Mouse (Mus musculus) midbrain, embryonic 10.5 days (tissue): ENCODE results near the gene Grk6. TPM values are rescaled to one million over a fixed set of nuclear protein-coding genes. Genes with fewer than 3 reads are reported as not detected.
"Not testable (repeated sequence)": the region's sequence is repeated elsewhere in the genome, so short reads cannot be mapped to it uniquely, and the experiment has no call there.

Experiments
- DNase-seq: peaks from one replicate; pipeline ENCODE4 v3.0.0-alpha.2; 2017; ENCODE audit warnings: low spot score
- H3K27ac ChIP-seq: fragments of 300-500 bp; sonication (generic); replicated peaks from 2 replicates; pipeline ENCODE4 v1.5.1; 2016; ENCODE audit warnings: mild to moderate bottlenecking
- H3K27me3 ChIP-seq: fragments of 300-500 bp; sonication (generic); 2 replicates; pipeline ENCODE4 v1.6.1; 2016; ENCODE audit warnings: low read depth, mild to moderate bottlenecking; ENCODE audit not compliant: poor library complexity, severe bottlenecking
- H3K36me3 ChIP-seq: fragments of 300-500 bp; sonication (generic); 2 replicates; pipeline ENCODE4 v1.6.1; 2016; ENCODE audit warnings: mild to moderate bottlenecking, moderate library complexity
- H3K4me1 ChIP-seq: fragments of 300-500 bp; sonication (generic); 2 replicates; pipeline ENCODE4 v1.6.1; 2016
- H3K4me3 ChIP-seq: fragments of 300-500 bp; sonication (generic); 2 replicates; pipeline ENCODE4 v1.5.1; 2016; ENCODE audit warnings: mild to moderate bottlenecking, moderate library complexity
- H3K9me3 ChIP-seq: fragments of 300-500 bp; sonication (generic); replicated peaks from 2 replicates; pipeline ENCODE4 v1.6.1; 2016; ENCODE audit warnings: mild to moderate bottlenecking
- WGBS: fragments of 180-500 bp; shearing (Covaris S2); methylation state at CpG from one replicate; pipeline ENCODE4 v1.1.7; 2016; 5-methylcytosine and 5-hydroxymethylcytosine counted together
- polyA plus RNA-seq: library from polyadenylated mRNA; unstranded; fragments of >200 nt; fragmentation: Nextera tagmentation; extraction: Ambion mirVana; gene quantifications from 2 replicates; pipeline ENCODE4 v1.2.1, GENCODE M21; 2016

Gene Grk6
- polyA plus RNA-seq, 1 experiment from 2014 or later: 41.8 TPM

GRCm38 (mm10) chr13:55437111-55437629 lies 7.7 kb upstream of the Grk6 start:
- not testable (repeated sequence) for H3K27me3 ChIP-seq
- WGBS: 91% methylated on average over 15 of the region's 15 CpGs

GRCm38 (mm10) chr13:55443799-55444285 lies 1.0 kb upstream of the Grk6 start:
- Histone ChIP-seq H3K4me3 (peak overlapping the region; percentile 93), H3K27me3 (no peaks in the 10 kb centered on the region), H3K9me3 (no peaks in the 10 kb centered on the region), H3K27ac (peak overlapping the region; percentile 98), H3K4me1 (peaks cover 37% of the 10 kb centered on the region), H3K36me3 (peaks cover 8% of the 10 kb centered on the region)
- 47% methylated on average over 9 of the region's 9 CpGs for WGBS
- no peak for DNase-seq

More at GRCm38 (mm10) chr13:55437111-55437629, 7.7 kb upstream of the Grk6 start:
- not testable (repeated sequence) for H3K4me3 ChIP-seq, H3K36me3 ChIP-seq, H3K4me1 ChIP-seq, H3K27ac ChIP-seq, DNase-seq
- H3K9me3 ChIP-seq: peaks cover 18% of the 10 kb centered on the region

- no peaks in the 10 kb centered on the region for H3K27me3 ChIP-seq
- no peak for DNase-seq
- H3K9me3 ChIP-seq: no peaks in the 10 kb centered on the region
- 2% methylated on average over 32 of the region's 33 CpGs for WGBS
- peaks cover 14% of the 10 kb centered on the region for H3K36me3 ChIP-seq
- peak overlapping the region; percentile 93 for H3K4me3 ChIP-seq
- H3K27ac ChIP-seq: peak overlapping the region; percentile 98
- H3K4me1 ChIP-seq: peaks cover 37% of the 10 kb centered on the region
Observed at GRCm38 (mm10) chr13:55444286-55444936, 461 bp upstream of the Grk6 start.

- peak overlapping the region; percentile 93 for H3K4me3 ChIP-seq
- peak overlapping the region; percentile 98 for H3K27ac ChIP-seq
- H3K4me1 ChIP-seq: peaks cover 37% of the 10 kb centered on the region
- no peaks in the 10 kb centered on the region for H3K9me3 ChIP-seq
- peaks cover 25% of the 10 kb centered on the region for H3K36me3 ChIP-seq
- no peaks in the 10 kb centered on the region for H3K27me3 ChIP-seq
- 1% methylated on average over 66 of the region's 66 CpGs for WGBS
- peak; percentile 77 for DNase-seq
Observed at GRCm38 (mm10) chr13:55445361-55446091, 654 bp downstream of the Grk6 start.

GRCm38 (mm10) chr13:55446483-55447105 lies 1.7 kb downstream of the Grk6 start:
- Histone ChIP-seq H3K4me3 (peak overlapping the region; percentile 93), H3K36me3 (peaks cover 36% of the 10 kb centered on the region), H3K4me1 (peaks cover 37% of the 10 kb centered on the region), H3K27me3 (no peaks in the 10 kb centered on the region), H3K27ac (peak overlapping the region; percentile 98), H3K9me3 (no peaks in the 10 kb centered on the region)
- WGBS: 83% methylated on average over 6 of the region's 6 CpGs
- no peak for DNase-seq

GRCm38 (mm10) chr13:55447543-55447943 lies 2.7 kb downstream of the Grk6 start:
- no peak overlapping the region for H3K27ac ChIP-seq
- H3K36me3 ChIP-seq: peaks cover 45% of the 10 kb centered on the region
- peaks cover 37% of the 10 kb centered on the region for H3K4me1 ChIP-seq
- WGBS: 78% methylated on average over 3 of the region's 3 CpGs
- H3K27me3 ChIP-seq: no peaks in the 10 kb centered on the region
- no peak for DNase-seq
- no peak overlapping the region for H3K4me3 ChIP-seq
- no peaks in the 10 kb centered on the region for H3K9me3 ChIP-seq

GRCm38 (mm10) chr13:55448131-55448530 lies 3.3 kb downstream of the Grk6 start:
- no peak overlapping the region for H3K27ac ChIP-seq

GRCm38 (mm10) chr13:55449205-55449604 lies 4.3 kb downstream of the Grk6 start:
- Histone ChIP-seq H3K27ac (no peak overlapping the region), H3K4me3 (no peak overlapping the region), H3K4me1 (peaks cover 28% of the 10 kb centered on the region), H3K27me3 (no peaks in the 10 kb centered on the region), H3K9me3 (no peaks in the 10 kb centered on the region), H3K36me3 (peaks cover 62% of the 10 kb centered on the region)
- no peak for DNase-seq
- 92% methylated on average over 9 of the region's 9 CpGs for WGBS

More at GRCm38 (mm10) chr13:55448131-55448530, 3.3 kb downstream of the Grk6 start:
- H3K4me1 ChIP-seq: peaks cover 37% of the 10 kb centered on the region
- no peaks in the 10 kb centered on the region for H3K27me3 ChIP-seq
- DNase-seq: no peak
- H3K9me3 ChIP-seq: no peaks in the 10 kb centered on the region
- 95% methylated on average over 5 of the region's 5 CpGs for WGBS
- peaks cover 51% of the 10 kb centered on the region for H3K36me3 ChIP-seq
- no peak overlapping the region for H3K4me3 ChIP-seq

- Histone ChIP-seq H3K36me3 (peaks cover 69% of the 10 kb centered on the region), H3K27me3 (no peaks in the 10 kb centered on the region), H3K9me3 (no peaks in the 10 kb centered on the region), H3K4me3 (no peak overlapping the region), H3K27ac (no peak overlapping the region), H3K4me1 (peaks cover 24% of the 10 kb centered on the region)
- no peak for DNase-seq
- 91% methylated on average over 17 of the region's 17 CpGs for WGBS
Observed at GRCm38 (mm10) chr13:55449679-55450441, 5.0 kb downstream of the Grk6 start.

- DNase-seq: no peak
- Histone ChIP-seq H3K4me3 (no peak overlapping the region), H3K36me3 (peaks cover 76% of the 10 kb centered on the region), H3K4me1 (peaks cover 24% of the 10 kb centered on the region), H3K27ac (no peak overlapping the region), H3K27me3 (no peaks in the 10 kb centered on the region), H3K9me3 (no peaks in the 10 kb centered on the region)
- 95% methylated on average over 11 of the region's 11 CpGs for WGBS
Observed at GRCm38 (mm10) chr13:55450511-55450980, 5.7 kb downstream of the Grk6 start.

GRCm38 (mm10) chr13:55451296-55451695 lies 6.4 kb downstream of the Grk6 start:
- H3K9me3 ChIP-seq: no peaks in the 10 kb centered on the region
- H3K27ac ChIP-seq: no peak overlapping the region
- H3K4me3 ChIP-seq: no peak overlapping the region
- peaks cover 83% of the 10 kb centered on the region for H3K36me3 ChIP-seq
- 91% methylated on average over 10 of the region's 10 CpGs for WGBS
- no peak for DNase-seq
- H3K27me3 ChIP-seq: no peaks in the 10 kb centered on the region
- H3K4me1 ChIP-seq: peaks cover 18% of the 10 kb centered on the region
